Mouse (Mus musculus) liver, embryonic 16.5 days (tissue): ENCODE measurements around the gene Calml4. TPM values are rescaled to one million over a fixed set of nuclear protein-coding genes. Genes with fewer than 3 reads are reported as not detected.
A peak's percentile ranks its signal among the peaks of the same experiment; 100 is the strongest.

ENCODE experiments used
- ATAC-seq: fragments of 200-750 bp; cut with Nextera tagmentation; 2 replicates; pipeline ENCODE4 v1.8.0; 2017; ENCODE audit warnings: low read depth, mild to moderate bottlenecking, moderate number of reproducible peaks, moderate library complexity
- H3K27ac ChIP-seq: fragments of 300-500 bp; sonication (generic); 2 replicates; pipeline ENCODE4 v1.5.1; 2014; ENCODE audit warnings: mild to moderate bottlenecking, low read length
- H3K27me3 ChIP-seq: fragments of 300-500 bp; sonication (generic); 2 replicates; pipeline ENCODE4 v1.6.1; 2014; ENCODE audit warnings: low read depth, low read length, mixed read lengths; ENCODE audit not compliant: control insufficient read depth, insufficient read depth
- H3K36me3 ChIP-seq: fragments of 300-500 bp; sonication (generic); 2 replicates; pipeline ENCODE4 v1.6.1; 2014; ENCODE audit warnings: mild to moderate bottlenecking; ENCODE audit not compliant: control insufficient read depth, insufficient read depth
- H3K4me1 ChIP-seq: fragments of 300-500 bp; sonication (generic); 2 replicates; pipeline ENCODE4 v1.6.1; 2014; ENCODE audit warnings: low read depth, low read length, mixed read lengths; ENCODE audit not compliant: control insufficient read depth
- H3K4me2 ChIP-seq: fragments of 300-500 bp; sonication (generic); 2 replicates; pipeline ENCODE4 v1.6.1; 2014; ENCODE audit warnings: low read depth, low read length, mixed read lengths
- H3K4me3 ChIP-seq: fragments of 300-500 bp; sonication (generic); 2 replicates; pipeline ENCODE4 v1.5.1; 2014; ENCODE audit warnings: low read depth, mild to moderate bottlenecking, low read length
- H3K9ac ChIP-seq: fragments of 300-500 bp; sonication (generic); 2 replicates; pipeline ENCODE4 v1.6.1; 2014; ENCODE audit warnings: low read depth, low read length
- H3K9me3 ChIP-seq: fragments of 300-500 bp; sonication (generic); replicated peaks from 2 replicates; pipeline ENCODE4 v1.6.1; 2016; ENCODE audit warnings: low read length; ENCODE audit not compliant: control insufficient read depth
- WGBS: fragments of 180-500 bp; shearing (Covaris S2); extraction: QIAGEN DNeasy Blood & Tissue Kit; methylation state at CpG from one replicate; pipeline ENCODE4 v1.1.7; 2014; ENCODE audit not compliant: insufficient replicate concordance; 5-methylcytosine and 5-hydroxymethylcytosine counted together
- polyA plus RNA-seq: library from polyadenylated mRNA; unstranded; fragments of >200 nt; fragmentation: Nextera tagmentation; extraction: Ambion mirVana; gene quantifications from 2 replicates; pipeline ENCODE4 v1.2.1, GENCODE M21; 2015

Gene Calml4
- polyA plus RNA-seq, 1 experiment from 2014 or later = 4.0 TPM

DNA sequence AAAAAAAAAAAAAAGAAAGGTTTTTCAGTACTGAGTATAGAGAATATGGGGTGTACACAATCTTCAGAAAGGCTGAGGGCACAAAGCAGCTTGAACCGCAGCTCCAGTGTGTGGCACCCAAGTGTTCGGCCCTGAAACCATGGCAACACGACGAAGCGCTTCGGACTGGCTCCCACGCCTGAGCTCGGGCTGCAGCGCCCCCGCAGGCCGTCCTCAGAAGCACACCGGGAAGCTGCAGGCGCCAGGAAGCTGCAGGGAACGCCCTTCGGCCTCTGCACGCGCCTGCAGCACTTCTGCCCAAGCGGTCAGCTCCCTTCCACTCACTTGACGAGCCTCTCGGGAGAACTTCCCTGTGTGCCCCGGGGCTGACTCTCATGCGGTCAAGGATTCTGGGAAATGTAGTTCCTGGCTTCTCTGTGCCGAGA is 29.2 kb upstream of the Calml4 start:
- Histone ChIP-seq H3K36me3 (no peaks in the 10 kb centered on the region), H3K4me3 (peak overlapping the region; percentile 57), H3K9me3 (no peaks in the 10 kb centered on the region), H3K4me1 (peaks cover 21% of the 10 kb centered on the region), H3K27ac (peak overlapping the region; percentile 59), H3K9ac (no peak overlapping the region), H3K4me2 (peak overlapping the region; percentile 72), H3K27me3 (no peaks in the 10 kb centered on the region)
- ATAC-seq = peak; percentile 88
- under 1% methylated on average over 23 of the region's 23 CpGs for WGBS

DNA sequence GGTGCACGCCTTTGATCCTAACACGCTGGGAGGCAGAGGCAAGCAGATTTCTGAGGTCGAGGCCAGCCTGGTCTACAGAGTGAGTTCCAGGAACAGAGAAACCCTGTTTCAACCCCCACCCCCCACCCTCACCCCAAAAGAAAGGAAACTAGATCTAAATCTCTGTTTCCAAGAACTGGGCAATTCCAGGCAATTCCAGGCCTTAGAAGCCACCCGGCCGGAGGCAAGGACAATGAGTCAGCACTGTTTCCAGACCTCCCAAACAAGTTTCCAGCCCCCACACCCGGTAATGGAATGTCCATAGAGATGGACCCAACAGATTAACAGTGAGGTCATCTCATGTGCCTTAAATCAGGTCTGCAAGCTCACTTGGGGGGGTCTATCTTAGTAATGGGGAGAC is 28.0 kb upstream of the Calml4 start:
- ATAC-seq = no peak
- H3K4me1 ChIP-seq = peaks cover 21% of the 10 kb centered on the region
- WGBS = 59% methylated on average over 6 of the region's 6 CpGs
- H3K4me2 ChIP-seq = no peak overlapping the region
- no peaks in the 10 kb centered on the region for H3K9me3 ChIP-seq
- no peaks in the 10 kb centered on the region for H3K27me3 ChIP-seq
- H3K36me3 ChIP-seq = no peaks in the 10 kb centered on the region
- H3K9ac ChIP-seq = no peak overlapping the region
- no peak overlapping the region for H3K27ac ChIP-seq
- H3K4me3 ChIP-seq = no peak overlapping the region

DNA sequence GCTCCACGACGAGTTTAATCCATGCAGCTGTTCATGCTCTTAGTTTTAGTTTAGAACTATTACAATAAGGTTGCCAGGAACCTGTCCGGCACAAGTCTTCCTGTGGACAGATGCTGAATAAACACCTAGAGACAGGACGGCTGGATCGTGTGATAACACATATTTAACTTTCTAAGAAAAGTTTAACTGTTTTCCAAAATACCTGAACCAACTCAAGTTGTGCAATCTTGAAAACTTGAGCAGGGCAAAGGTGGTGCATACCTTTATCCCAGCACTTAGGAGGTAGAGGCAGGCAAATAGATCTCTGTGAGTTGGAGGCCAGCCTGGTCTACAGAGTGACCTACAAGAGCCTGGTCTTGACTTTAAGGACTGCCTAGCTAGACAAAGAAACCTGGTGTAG is 23.0 kb upstream of the Calml4 start:
- ATAC-seq = no peak
- H3K27me3 ChIP-seq = no peaks in the 10 kb centered on the region
- 56% methylated on average over 5 of the region's 5 CpGs for WGBS
- no peak overlapping the region for H3K27ac ChIP-seq
- H3K4me2 ChIP-seq = no peak overlapping the region
- no peaks in the 10 kb centered on the region for H3K36me3 ChIP-seq
- H3K4me3 ChIP-seq = no peak overlapping the region
- H3K4me1 ChIP-seq = peaks cover 20% of the 10 kb centered on the region
- no peaks in the 10 kb centered on the region for H3K9me3 ChIP-seq
- H3K9ac ChIP-seq = no peak overlapping the region

DNA sequence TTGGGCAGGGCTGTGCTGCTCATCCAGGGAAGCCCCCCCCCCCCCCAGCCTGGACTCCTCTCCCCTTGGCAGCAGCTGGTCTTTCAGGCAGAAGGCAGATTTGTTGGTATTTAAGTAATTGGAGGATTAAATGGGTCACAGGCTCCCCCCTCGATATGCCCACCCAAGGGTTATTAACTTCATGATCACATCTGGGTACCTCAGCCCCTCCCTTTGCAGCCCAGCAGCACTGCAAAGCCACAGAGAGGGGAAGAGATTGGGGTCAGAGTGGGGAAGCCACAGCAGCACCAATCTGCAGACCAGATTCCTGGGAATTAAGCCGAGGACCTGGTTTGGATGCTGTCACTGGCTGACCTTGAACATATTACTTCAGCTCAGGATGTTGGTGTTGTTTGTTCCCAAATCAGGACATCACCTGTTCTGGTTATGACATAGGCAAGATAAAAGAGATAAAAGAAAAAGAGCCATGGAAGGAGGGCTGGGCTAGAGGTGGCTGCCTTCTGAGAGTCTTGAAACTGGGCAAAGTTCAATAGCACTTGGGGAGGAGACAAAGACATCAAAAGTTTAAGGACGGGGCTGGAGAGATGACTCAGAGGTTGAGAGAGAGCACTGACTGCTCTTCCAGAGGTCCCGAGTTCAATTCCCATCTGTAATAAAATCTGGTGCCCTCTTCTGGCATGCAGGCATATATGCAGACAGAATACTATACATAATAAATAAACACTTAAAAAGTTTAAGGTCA is 22.0 kb upstream of the Calml4 start:
- Histone ChIP-seq H3K4me3 (no peak overlapping the region), H3K9me3 (no peaks in the 10 kb centered on the region), H3K27ac (no peak overlapping the region), H3K36me3 (no peaks in the 10 kb centered on the region), H3K27me3 (no peaks in the 10 kb centered on the region), H3K4me2 (no peak overlapping the region), H3K4me1 (peaks cover 23% of the 10 kb centered on the region), H3K9ac (no peak overlapping the region)
- 43% methylated on average over 4 of the region's 4 CpGs for WGBS
- no peak for ATAC-seq

DNA sequence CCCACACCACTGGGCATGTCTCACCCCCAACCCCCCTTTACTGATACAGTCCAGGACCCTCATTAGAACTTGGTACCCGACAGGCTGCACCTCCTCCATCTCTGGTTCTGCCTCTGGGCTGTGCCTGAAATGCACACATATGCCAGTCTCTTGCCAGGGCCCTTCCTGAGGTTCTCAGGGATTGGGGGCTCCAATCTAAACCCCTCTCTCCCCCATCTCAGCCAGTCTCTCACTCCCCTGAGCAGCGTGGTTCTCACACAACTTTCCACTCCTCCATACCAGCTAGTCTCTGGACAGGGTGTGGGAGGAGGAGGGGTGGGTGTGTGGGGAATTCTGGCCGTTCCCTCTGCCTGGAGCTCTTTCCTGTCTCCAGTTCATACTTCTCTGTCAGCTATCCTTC is 20.3 kb upstream of the Calml4 start:
- Histone ChIP-seq H3K9ac (no peak overlapping the region), H3K27ac (peak overlapping the region; percentile 90), H3K36me3 (no peaks in the 10 kb centered on the region), H3K4me2 (peak overlapping the region; percentile 97), H3K4me1 (peaks cover 23% of the 10 kb centered on the region), H3K9me3 (no peaks in the 10 kb centered on the region), H3K4me3 (peak overlapping the region; percentile 87; the same call in 1 of the 2 replicates), H3K27me3 (no peaks in the 10 kb centered on the region)
- 44% methylated on average over 3 of the region's 3 CpGs for WGBS
- no peak for ATAC-seq

DNA sequence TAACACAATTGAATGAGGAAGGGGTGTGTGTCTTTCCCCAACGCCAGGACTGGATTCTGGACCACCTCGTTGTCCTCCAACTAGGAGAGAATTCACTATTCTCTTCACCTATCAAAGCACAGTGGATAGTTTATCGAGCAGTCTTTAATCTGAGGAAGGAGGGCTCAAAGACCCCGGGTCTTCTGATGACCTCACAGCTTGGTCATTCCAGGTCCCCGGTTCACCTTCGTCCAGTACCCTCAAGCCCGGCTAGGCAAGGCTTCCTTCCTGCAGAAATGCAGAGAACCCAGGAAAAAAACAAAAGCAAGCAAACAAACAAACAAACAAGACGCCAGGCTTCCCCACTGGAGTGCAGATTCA is 19.8 kb upstream of the Calml4 start:
- no peaks in the 10 kb centered on the region for H3K36me3 ChIP-seq
- peak overlapping the region; percentile 97 for H3K4me2 ChIP-seq
- peaks cover 23% of the 10 kb centered on the region for H3K4me1 ChIP-seq
- 6% methylated on average over 8 of the region's 8 CpGs for WGBS
- peak overlapping the region; percentile 96 for H3K9ac ChIP-seq
- H3K9me3 ChIP-seq = no peaks in the 10 kb centered on the region
- no peaks in the 10 kb centered on the region for H3K27me3 ChIP-seq
- peak overlapping the region; percentile 90 for H3K27ac ChIP-seq
- ATAC-seq = no peak
- peak overlapping the region; percentile 87 for H3K4me3 ChIP-seq

DNA sequence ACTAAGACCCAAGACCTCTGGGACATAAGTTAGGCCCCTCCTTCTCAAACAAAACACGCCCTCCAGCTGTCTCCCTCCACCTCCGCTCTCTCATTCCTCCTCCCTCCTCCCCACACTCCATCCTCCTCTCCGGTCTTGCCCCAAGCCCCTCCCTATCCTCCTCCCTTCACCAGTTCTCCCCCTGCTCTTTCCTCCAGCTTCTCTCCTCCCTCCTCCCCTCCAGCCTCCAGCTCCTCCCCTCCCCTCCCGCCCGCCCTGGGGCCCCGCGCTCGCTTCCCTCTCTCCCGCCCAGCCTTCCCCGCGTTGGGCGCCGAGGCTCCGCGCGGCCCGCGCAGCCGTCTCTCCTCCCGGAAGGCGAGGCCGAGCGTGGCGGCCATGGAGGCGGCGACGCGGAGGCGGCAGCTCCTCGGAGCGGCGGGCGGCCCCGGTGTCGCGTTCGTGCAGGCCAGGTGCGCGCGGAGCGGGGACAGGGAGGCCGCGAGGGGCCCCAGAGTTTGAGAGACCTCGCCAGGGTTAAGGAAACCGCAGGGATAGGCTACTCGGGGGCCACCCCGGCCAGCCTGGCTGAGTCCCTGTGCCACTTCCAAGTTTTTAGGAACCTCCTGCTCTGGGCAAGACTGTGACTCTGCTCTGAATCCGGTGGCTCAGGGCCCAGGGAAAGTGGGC is 19.2 kb upstream of the Calml4 start, which contains the start of gene Cln6:
Gene Cln6, plus strand, starts transcription at position 280 of the 666 bp plus-strand sequence.
- WGBS = under 1% methylated on average over 46 of the region's 48 CpGs
- H3K9me3 ChIP-seq = no peaks in the 10 kb centered on the region
- peak within 1 kb of the TSS; percentile 96 for H3K9ac ChIP-seq
- H3K4me3 ChIP-seq = peak within 1 kb of the TSS; percentile 87
- H3K36me3 ChIP-seq = no peaks in the 10 kb centered on the region
- H3K4me1 ChIP-seq = peaks cover 23% of the 10 kb centered on the region
- H3K27me3 ChIP-seq = no peaks in the 10 kb centered on the region
- peak within 1 kb of the TSS; percentile 97 for H3K4me2 ChIP-seq
- ATAC-seq = peak; percentile 94
- peak within 1 kb of the TSS; percentile 90 for H3K27ac ChIP-seq

DNA sequence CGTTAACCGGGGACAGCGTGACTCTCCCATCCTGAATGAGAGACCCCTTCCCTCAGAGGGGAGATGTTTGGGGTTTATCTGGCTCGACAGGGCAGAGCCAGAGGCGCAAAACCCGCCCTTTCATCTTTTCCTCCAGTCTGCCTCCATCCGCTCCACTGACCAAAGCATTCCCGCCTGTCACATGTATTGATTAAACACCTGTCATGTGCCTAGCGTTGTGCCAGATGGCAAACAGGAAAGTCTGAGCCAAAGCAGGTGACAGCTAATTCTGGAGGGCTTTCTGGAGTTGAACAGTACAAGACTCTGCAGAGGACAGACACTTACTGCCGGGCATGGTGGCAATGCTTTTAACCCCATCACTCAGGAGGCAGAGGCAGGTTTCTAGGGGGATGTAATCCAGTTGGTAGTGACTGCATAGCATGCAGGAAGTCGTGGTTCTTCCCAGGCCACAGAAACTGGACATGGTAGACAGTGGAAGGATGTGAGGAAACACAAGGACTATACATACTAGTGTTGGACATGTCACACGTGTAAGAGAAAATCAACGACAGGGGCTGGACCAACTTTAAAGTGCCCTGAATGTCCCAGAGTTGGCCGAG is 18.6 kb upstream of the Calml4 start:
- H3K4me3 ChIP-seq = peak overlapping the region; percentile 87
- WGBS = 6% methylated on average over 14 of the region's 14 CpGs
- no peaks in the 10 kb centered on the region for H3K27me3 ChIP-seq
- no peaks in the 10 kb centered on the region for H3K9me3 ChIP-seq
- H3K36me3 ChIP-seq = no peaks in the 10 kb centered on the region
- peak overlapping the region; percentile 90 for H3K27ac ChIP-seq
- H3K4me2 ChIP-seq = peak overlapping the region; percentile 97
- H3K4me1 ChIP-seq = peaks cover 23% of the 10 kb centered on the region
- 0 out of 2 replicates have a peak, but pooled peaks have one; percentile 3 for ATAC-seq
- peak overlapping the region; percentile 96 for H3K9ac ChIP-seq
